Mouse (Mus musculus) forebrain, embryonic 11.5 days (tissue): ENCODE results near the gene Srpk2. TPM values are rescaled to one million over a fixed set of nuclear protein-coding genes. Genes with fewer than 3 reads are reported as not detected.
"Not testable (repeated sequence)": the region's sequence is repeated elsewhere in the genome, so short reads cannot be mapped to it uniquely, and the experiment has no call there.

Source experiments
- ATAC-seq: fragments of 200-750 bp; cut with Nextera tagmentation; replicated peaks from 2 replicates; pipeline ENCODE4 v1.8.0; 2017; ENCODE audit warnings: moderate TSS enrichment; ENCODE audit not compliant: low FRiP score
- DNase-seq: peaks from one replicate; pipeline ENCODE4 v3.0.0-alpha.2; 2017; ENCODE audit warnings: low spot score
- H3K27ac ChIP-seq: fragments of 300-500 bp; sonication (generic); 2 replicates; pipeline ENCODE4 v1.5.1; 2014; ENCODE audit warnings: low read depth, low read length
- H3K27me3 ChIP-seq: fragments of 300-500 bp; sonication (generic); 2 replicates; pipeline ENCODE4 v1.6.1; 2014; ENCODE audit warnings: mild to moderate bottlenecking, low read length, mixed read lengths; ENCODE audit not compliant: control insufficient read depth, insufficient read depth
- H3K36me3 ChIP-seq: fragments of 300-500 bp; sonication (generic); 2 replicates; pipeline ENCODE4 v1.6.1; 2014; ENCODE audit warnings: mild to moderate bottlenecking, low read length, moderate library complexity, mixed read lengths; ENCODE audit not compliant: control insufficient read depth, insufficient read depth
- H3K4me1 ChIP-seq: fragments of 300-500 bp; sonication (generic); replicated peaks from 2 replicates; pipeline ENCODE4 v1.6.1; 2014; ENCODE audit warnings: low read length, mixed read lengths; ENCODE audit not compliant: control insufficient read depth, insufficient read depth
- H3K4me2 ChIP-seq: fragments of 300-500 bp; sonication (generic); 2 replicates; pipeline ENCODE4 v1.6.1; 2014; ENCODE audit warnings: low read depth, mild to moderate bottlenecking, low read length, moderate library complexity, mixed read lengths; ENCODE audit not compliant: severe bottlenecking
- H3K4me3 ChIP-seq: fragments of 300-500 bp; sonication (generic); 2 replicates; pipeline ENCODE4 v1.5.1; 2014; ENCODE audit warnings: low read depth, low read length
- H3K9ac ChIP-seq: fragments of 300-500 bp; sonication (generic); 2 replicates; pipeline ENCODE4 v1.6.1; 2014; ENCODE audit warnings: low read length
- H3K9me3 ChIP-seq: fragments of 300-500 bp; sonication (generic); 2 replicates; pipeline ENCODE4 v1.6.1; 2016; ENCODE audit warnings: low read length, mixed read lengths; ENCODE audit not compliant: control insufficient read depth
- WGBS: fragments of 180-500 bp; shearing (Covaris S2); extraction: QIAGEN DNeasy Blood & Tissue Kit; methylation state at CpG from one replicate; pipeline ENCODE4 v1.1.7; 2014; 5-methylcytosine and 5-hydroxymethylcytosine counted together
- polyA plus RNA-seq: library from polyadenylated mRNA; unstranded; fragments of >200 nt; fragmentation: Nextera tagmentation; extraction: Ambion mirVana; gene quantifications from 2 replicates; pipeline ENCODE4 v1.2.1, GENCODE M21; 2014

Srpk2 gene
- polyA plus RNA-seq, 1 experiment from 2014 or later = 61.1 TPM

DNA sequence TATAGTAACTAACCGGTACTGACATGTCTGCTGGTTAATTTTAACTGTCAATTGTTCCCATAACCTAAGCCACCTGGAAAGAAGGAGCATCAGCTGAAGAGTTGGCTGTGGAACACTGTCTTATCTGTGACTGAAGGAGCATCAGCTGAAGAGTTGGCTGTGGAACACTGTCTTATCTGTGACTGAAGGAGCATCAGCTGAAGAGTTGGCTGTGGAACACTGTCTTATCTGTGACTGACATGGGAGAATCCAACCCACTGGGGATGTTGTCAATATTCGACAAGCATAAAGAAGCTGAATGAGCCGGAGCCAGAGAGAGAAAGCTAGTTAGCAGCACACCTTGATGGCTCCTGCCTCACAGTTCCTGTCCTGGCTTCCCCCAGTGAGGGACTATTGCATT, 131.1 kb downstream of the Srpk2 start:
- not testable (repeated sequence) for H3K27me3 ChIP-seq, H3K4me1 ChIP-seq, H3K4me2 ChIP-seq, H3K27ac ChIP-seq, ATAC-seq, H3K9ac ChIP-seq, H3K9me3 ChIP-seq, H3K4me3 ChIP-seq, H3K36me3 ChIP-seq, DNase-seq
- 84% methylated on average over 3 of the region's 3 CpGs for WGBS

DNA sequence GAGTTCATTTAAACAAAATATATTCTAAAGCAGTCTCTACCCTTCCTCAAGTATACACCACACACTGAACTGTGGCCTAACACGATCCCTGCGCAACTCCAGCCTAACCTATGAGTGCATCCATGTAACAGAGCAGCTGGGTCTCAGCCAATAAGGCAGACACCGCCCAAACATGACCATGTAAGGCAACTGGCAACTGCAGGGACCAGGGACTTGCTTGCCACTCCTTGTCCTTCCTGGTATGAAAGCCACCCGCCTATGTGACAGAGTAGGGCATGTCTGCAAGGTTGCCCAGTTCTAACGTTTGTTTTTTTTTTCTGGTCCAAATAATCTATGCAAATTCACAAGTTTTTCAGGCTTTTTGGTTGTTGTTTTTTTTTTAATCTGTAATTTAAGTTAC, 132.7 kb downstream of the Srpk2 start:
- Histone ChIP-seq H3K27ac (no peak overlapping the region), H3K4me1 (no peaks in the 10 kb centered on the region), H3K36me3 (no peaks in the 10 kb centered on the region), H3K4me2 (no peak overlapping the region), H3K9ac (no peak overlapping the region), H3K9me3 (no peaks in the 10 kb centered on the region), H3K4me3 (no peak overlapping the region), H3K27me3 (no peaks in the 10 kb centered on the region)
- ATAC-seq (no peak), DNase-seq (no peak)
- 88% methylated on average over 5 of the region's 5 CpGs for WGBS

GRCm38 (mm10) chr5:23535692-23536091, 148.7 kb downstream of the Srpk2 start:
- no peak overlapping the region for H3K4me2 ChIP-seq
- 85% methylated on average over 7 of the region's 7 CpGs for WGBS
- no peak for DNase-seq

DNA sequence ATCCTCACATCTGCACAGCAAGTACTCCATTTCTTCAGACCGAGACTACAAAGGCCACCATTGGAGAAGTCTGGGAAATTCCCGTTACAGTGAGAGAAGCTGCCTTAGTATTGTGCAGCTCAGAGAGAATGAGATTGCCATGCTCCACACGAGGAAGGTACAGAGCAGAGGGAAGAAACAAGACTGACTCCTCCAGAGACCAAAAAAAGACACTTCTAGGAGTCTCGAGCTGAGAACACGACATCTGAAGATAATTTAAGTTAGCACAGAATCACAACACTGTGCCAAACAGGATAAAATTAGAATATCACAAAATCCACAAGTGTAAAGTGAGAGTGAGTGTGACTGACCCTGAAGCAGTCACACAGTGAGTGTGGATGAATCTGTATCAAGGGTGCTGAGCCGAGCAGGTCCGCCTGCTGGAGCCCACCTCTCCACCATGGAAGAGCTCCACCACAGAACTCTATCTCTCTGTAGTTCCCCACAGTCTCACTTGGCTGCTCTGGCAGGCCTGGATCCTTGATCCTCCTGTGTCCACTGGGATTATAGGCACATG, 152.8 kb downstream of the Srpk2 start:
- no peaks in the 10 kb centered on the region for H3K27me3 ChIP-seq
- H3K4me1 ChIP-seq = no peaks in the 10 kb centered on the region
- no peaks in the 10 kb centered on the region; the same call in 1 of the 2 replicates for H3K36me3 ChIP-seq
- WGBS = 84% methylated on average over 7 of the region's 7 CpGs
- H3K9ac ChIP-seq = no peak overlapping the region
- DNase-seq = no peak
- H3K27ac ChIP-seq = no peak overlapping the region
- ATAC-seq = no peak
- H3K4me2 ChIP-seq = no peak overlapping the region
- no peak overlapping the region for H3K4me3 ChIP-seq
- H3K9me3 ChIP-seq = no peaks in the 10 kb centered on the region

More at GRCm38 (mm10) chr5:23535692-23536091, 148.7 kb downstream of the Srpk2 start:
- Histone ChIP-seq H3K9ac (no peak overlapping the region), H3K27me3 (no peaks in the 10 kb centered on the region), H3K9me3 (no peaks in the 10 kb centered on the region), H3K4me3 (no peak overlapping the region), H3K27ac (no peak overlapping the region), H3K4me1 (no peaks in the 10 kb centered on the region), H3K36me3 (no peaks in the 10 kb centered on the region)
- ATAC-seq = no peak

DNA sequence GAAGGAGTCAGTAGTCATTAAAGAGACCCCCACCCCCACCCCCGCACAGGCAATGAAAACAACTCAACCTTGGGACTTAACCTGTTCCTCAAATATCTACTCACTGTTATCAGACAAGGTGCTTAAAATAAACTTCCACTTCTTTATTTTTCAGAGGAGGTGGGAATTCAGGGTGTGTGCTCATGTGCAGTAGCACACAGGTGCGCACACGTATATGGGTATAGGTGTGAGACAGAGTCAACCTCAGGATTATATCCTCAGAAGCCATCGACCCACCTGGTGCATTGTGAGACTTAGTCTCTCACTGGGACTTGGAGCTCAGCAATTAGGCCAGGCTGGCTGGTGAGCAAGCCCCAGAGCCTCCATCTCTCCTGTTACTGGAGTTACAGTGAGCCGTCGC, 153.3 kb downstream of the Srpk2 start:
- Histone ChIP-seq H3K27me3 (no peaks in the 10 kb centered on the region), H3K4me3 (no peak overlapping the region), H3K9me3 (no peaks in the 10 kb centered on the region), H3K4me1 (no peaks in the 10 kb centered on the region), H3K36me3 (no peaks in the 10 kb centered on the region; the same call in 1 of the 2 replicates), H3K27ac (no peak overlapping the region), H3K9ac (no peak overlapping the region), H3K4me2 (no peak overlapping the region)
- WGBS = 98% methylated on average over 6 of the region's 6 CpGs
- DNase-seq (no peak), ATAC-seq (no peak)

DNA sequence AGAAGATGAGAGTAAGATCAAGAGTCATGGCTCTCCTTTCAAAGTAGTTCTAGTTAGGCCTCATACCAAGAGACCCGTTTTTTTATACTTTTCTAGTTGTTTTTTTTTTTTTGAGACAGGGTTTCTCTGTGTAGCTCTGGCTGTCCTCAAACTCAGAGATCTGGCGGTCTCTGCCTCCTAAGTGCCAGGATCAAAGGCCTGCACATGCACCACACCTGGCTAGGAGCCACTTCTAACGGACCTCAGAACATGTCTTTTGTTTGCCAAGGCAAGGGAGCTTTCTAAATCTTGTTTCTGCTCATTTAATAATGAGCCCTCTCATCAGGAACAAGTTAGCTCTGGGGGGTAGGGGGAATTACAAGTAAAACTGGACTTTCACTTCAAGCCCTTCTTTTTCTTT, 159.8 kb downstream of the Srpk2 start:
- Histone ChIP-seq H3K27ac (no peak overlapping the region), H3K4me2 (no peak overlapping the region), H3K9me3 (no peaks in the 10 kb centered on the region), H3K9ac (no peak overlapping the region), H3K4me1 (no peaks in the 10 kb centered on the region), H3K36me3 (no peaks in the 10 kb centered on the region; the same call in 1 of the 2 replicates), H3K4me3 (no peak overlapping the region), H3K27me3 (no peaks in the 10 kb centered on the region)
- 78% methylated on average over 3 of the region's 3 CpGs for WGBS
- ATAC-seq (no peak), DNase-seq (no peak)

DNA sequence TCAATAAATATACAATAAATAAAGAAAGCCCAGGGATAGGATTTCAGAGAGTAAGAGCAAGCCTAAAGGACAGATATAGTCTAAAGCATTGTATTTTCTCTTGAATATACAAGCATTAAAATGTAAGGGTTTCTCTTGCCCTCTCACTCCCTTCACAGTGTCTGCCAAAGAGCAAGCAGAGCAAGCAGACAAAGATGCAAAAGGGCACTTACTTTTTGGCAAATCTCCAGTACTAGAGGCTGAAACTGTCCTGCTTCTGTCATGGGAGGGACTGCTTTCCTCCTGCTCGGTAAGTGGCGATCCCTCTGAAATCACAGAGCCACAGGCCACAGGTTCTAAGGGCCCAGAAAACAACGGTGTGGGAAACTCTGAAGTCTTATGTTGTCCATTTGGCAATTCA, 160.5 kb downstream of the Srpk2 start:
- no peak for DNase-seq
- Histone ChIP-seq H3K9me3 (no peaks in the 10 kb centered on the region), H3K4me3 (no peak overlapping the region), H3K9ac (no peak overlapping the region), H3K36me3 (no peaks in the 10 kb centered on the region; the same call in 1 of the 2 replicates), H3K4me2 (no peak overlapping the region), H3K27me3 (no peaks in the 10 kb centered on the region), H3K27ac (no peak overlapping the region), H3K4me1 (no peaks in the 10 kb centered on the region)
- 92% methylated on average over 3 of the region's 3 CpGs for WGBS
- no peak for ATAC-seq

GRCm38 (mm10) chr5:23521645-23522044, 162.8 kb downstream of the Srpk2 start:
- no peak for ATAC-seq
- Histone ChIP-seq H3K36me3 (no peaks in the 10 kb centered on the region), H3K27me3 (no peaks in the 10 kb centered on the region), H3K4me1 (no peaks in the 10 kb centered on the region), H3K9ac (no peak overlapping the region), H3K27ac (no peak overlapping the region), H3K4me3 (no peak overlapping the region), H3K9me3 (no peaks in the 10 kb centered on the region), H3K4me2 (no peak overlapping the region)
- WGBS = 96% methylated on average over 1 of the region's 1 CpGs
- no peak for DNase-seq

GRCm38 (mm10) chr5:23519679-23520078, 164.7 kb downstream of the Srpk2 start:
- Histone ChIP-seq H3K4me2 (no peak overlapping the region), H3K27ac (no peak overlapping the region), H3K4me1 (no peaks in the 10 kb centered on the region), H3K9me3 (no peaks in the 10 kb centered on the region), H3K36me3 (no peaks in the 10 kb centered on the region), H3K27me3 (no peaks in the 10 kb centered on the region), H3K9ac (no peak overlapping the region), H3K4me3 (no peak overlapping the region)
- DNase-seq (no peak), ATAC-seq (no peak)
- WGBS = 94% methylated on average over 3 of the region's 3 CpGs
